12 mouse cellular contexts compared by ENCODE assay signal in genomic region chr2:33583317-33583716, GRCm38 (mm10). TPM values are rescaled to one million over a fixed set of nuclear protein-coding genes. Genes with fewer than 3 reads are reported as not detected.
DNase-seq lines count a peak whose midpoint lies in the region; ATAC-seq lines count a peak whose summit lies in the region.
"Had no signal": no experiment of that assay in that cellular context is flagged by ENCODE, and none has a peak within 500 bp of the region (broad histone marks: within the 10 kb centered on the region; RNA-seq: fewer than 3 reads in every experiment).

No protein-coding gene starts in this region.

- ATAC-seq in frontal cortex, adult (ENCODE audit: low TSS enrichment) = peak; percentile 66
- ATAC-seq in limb, embryonic 11.5 days (ENCODE audit: insufficient number of reproducible peaks, low FRiP score, low TSS enrichment, low read depth) = no peak
- 0 out of 2 replicates have a peak, but pooled peaks have one; percentile 1 for ATAC-seq in stomach, embryonic 14.5 days (ENCODE audit: insufficient number of reproducible peaks, insufficient read depth, low FRiP score, low read depth)

- peaks cover 10% of the 10 kb centered on the region for H3K27me3 ChIP-seq in limb, embryonic 11.5 days (ENCODE audit: control insufficient read depth, insufficient read depth, low read length)
- H3K27me3 ChIP-seq in stomach, embryonic 14.5 days (ENCODE audit: control insufficient read depth, insufficient read depth, low read length) = peaks cover 20% of the 10 kb centered on the region

- peaks cover 67% of the 10 kb centered on the region for H3K4me1 ChIP-seq in limb, embryonic 11.5 days (ENCODE audit: control insufficient read depth, insufficient read depth, low read length)
- H3K4me1 ChIP-seq in stomach, embryonic 14.5 days (ENCODE audit: control insufficient read depth, insufficient read depth, low read length) = peaks cover 17% of the 10 kb centered on the region; the same call in 1 of the 2 replicates

- H3K4me2 ChIP-seq in limb, embryonic 11.5 days (ENCODE audit: low read depth, severe bottlenecking) = no peak overlapping the region
- H3K4me2 ChIP-seq in stomach, embryonic 14.5 days (replicated peaks; ENCODE audit: low read depth, low read length) = no peak overlapping the region
- H3K4me2 ChIP-seq: limb, embryonic 15.5 days had no signal

- no peak overlapping the region for H3K4me3 ChIP-seq in limb, embryonic 11.5 days (ENCODE audit: low read depth, low read length)
- no peak overlapping the region for H3K4me3 ChIP-seq in stomach, embryonic 14.5 days (ENCODE audit: low read depth, low read length)
- H3K4me3 ChIP-seq: limb, embryonic 15.5 days; neural tube, embryonic 12.5 days had no signal

- no peaks in the 10 kb centered on the region for H3K9me3 ChIP-seq in limb, embryonic 11.5 days (ENCODE audit: control insufficient read depth, low read length)
- H3K9me3 ChIP-seq in stomach, embryonic 14.5 days (ENCODE audit: control insufficient read depth, low read depth, low read length) = no peaks in the 10 kb centered on the region
- H3K9me3 ChIP-seq: limb, embryonic 15.5 days; neural tube, embryonic 12.5 days had no signal

- H3K27ac ChIP-seq in limb, embryonic 11.5 days (replicated peaks; ENCODE audit: low read depth, low read length) = no peak overlapping the region
- H3K27ac ChIP-seq in stomach, embryonic 14.5 days (ENCODE audit: low read length) = no peak overlapping the region
- H3K27ac ChIP-seq: limb, embryonic 15.5 days; neural tube, embryonic 12.5 days had no signal

- no peak overlapping the region for H3K9ac ChIP-seq in limb, embryonic 11.5 days (ENCODE audit: low read length)
- no peak overlapping the region for H3K9ac ChIP-seq in stomach, embryonic 14.5 days (replicated peaks; ENCODE audit: low read depth, low read length)
- H3K9ac ChIP-seq: limb, embryonic 15.5 days; neural tube, embryonic 12.5 days had no signal

- no peaks in the 10 kb centered on the region for H3K36me3 ChIP-seq in limb, embryonic 11.5 days (ENCODE audit: control insufficient read depth, insufficient read depth, low read length)
- no peaks in the 10 kb centered on the region for H3K36me3 ChIP-seq in stomach, embryonic 14.5 days (ENCODE audit: control insufficient read depth, insufficient read depth, low read length)
- H3K36me3 ChIP-seq: limb, embryonic 15.5 days; neural tube, embryonic 12.5 days had no signal

- DNase-seq in frontal cortex, postnatal 36 days (ENCODE audit: low spot score in 2 of 2) = no peak
- peak; percentile 39 for DNase-seq in right cerebral cortex, adult 18-20 months
- DNase-seq in right cerebral cortex, postnatal 36 days (ENCODE audit: low spot score in 2 of 2) = no peak
- DNase-seq in limb, embryonic 11.5 days (ENCODE audit: low spot score) = peak; percentile 63
- no peak for DNase-seq in spleen, postnatal 4 days (ENCODE audit: low spot score in 2 of 2)
- DNase-seq in T-cell, adult 2 months (ENCODE audit: low spot score) = no peak

- 10% methylated on average over 4 of the region's 4 CpGs for WGBS in limb, embryonic 11.5 days
- 4% methylated on average over 4 of the region's 4 CpGs for WGBS in stomach, embryonic 14.5 days

RNA-seq across cellular contexts. Expression of gene Lmx1b, which starts 57.0 kb away (rescaled TPM):
- 10.2 and 10.6 TPM in 2 replicates for polyA plus RNA-seq in limb, embryonic 11.5 days (2014; fragmentation: Nextera tagmentation; extraction: Ambion mirVana)
- polyA plus RNA-seq in stomach, embryonic 14.5 days (2014; fragmentation: Nextera tagmentation; extraction: Ambion mirVana) = not detected in 2 replicates
- polyA plus RNA-seq: intestine, embryonic 14.5 days; thymus, postnatal 0 days had no signal

Comparison
In these comparisons a context has a peak if more than half of its experiments do, and no peak if none do; other contexts are left out.
1. DNase-seq: peak in right cerebral cortex, adult 18-20 months (single experiment) and limb, embryonic 11.5 days (single experiment); none in frontal cortex, postnatal 36 days (0 of 2), right cerebral cortex, postnatal 36 days (0 of 2), spleen, postnatal 4 days (0 of 2) and T-cell, adult 2 months (single experiment).
2. RNA of gene Lmx1b, which starts 57.0 kb away (polyA plus RNA-seq): 10.2 to 10.6 TPM in limb, embryonic 11.5 days; not detected in stomach, embryonic 14.5 days; every median in the first group is over 10 times any median in the second.